Mouse (Mus musculus) v-Abl transformed pro-B cells (cell line): ENCODE measurements around the gene Col2a1.

Source experiments
- in situ Hi-C, 2 experiments: fragments of 400-800 bp; cut with MboI; formaldehyde crosslinking; loops; one replicate each; pipeline ENCODE4 v1.15.1; 2025; ENCODE audit not compliant: unreplicated experiment in 2 of 2

The Col2a1 gene

DNA sequence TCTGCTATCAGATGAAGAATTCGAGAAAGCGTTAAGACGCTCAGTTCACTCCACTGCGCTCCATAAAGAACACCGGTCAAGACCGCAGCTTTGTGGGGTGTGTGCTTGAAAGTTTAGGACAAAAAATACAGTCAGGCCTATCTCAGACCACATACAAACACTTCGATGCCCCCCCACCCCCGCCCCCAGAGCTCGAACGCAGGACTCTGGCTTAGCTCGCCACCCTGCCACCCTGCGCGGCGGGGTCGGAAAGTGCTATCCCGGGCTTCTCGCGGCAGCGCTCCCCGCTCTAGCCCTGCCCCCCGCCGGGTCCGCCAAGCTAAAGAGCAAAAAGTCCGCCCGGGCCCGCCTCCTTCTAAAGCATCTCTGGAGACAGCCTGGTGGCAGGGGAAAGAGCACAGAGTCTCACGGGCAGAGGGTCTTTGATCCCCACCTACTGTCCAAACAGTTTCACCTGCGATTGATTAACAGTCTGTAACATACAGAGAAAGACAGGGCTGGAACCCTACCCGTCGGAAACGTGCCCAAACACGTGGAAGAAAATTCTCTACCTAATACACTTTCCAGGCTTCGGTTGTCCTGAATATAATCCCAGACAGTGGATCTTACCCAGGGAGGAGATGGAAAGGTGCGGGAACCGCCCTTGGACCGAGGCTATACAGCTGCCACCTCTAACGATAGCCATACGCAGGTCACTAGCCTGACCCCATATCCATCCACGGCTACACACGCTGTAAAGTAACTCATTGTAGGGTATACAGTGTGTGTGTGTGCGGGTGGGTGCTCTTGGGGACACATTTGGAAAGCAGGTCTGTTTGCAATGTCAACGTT lies 1.3 kb downstream of the Col2a1 start:
- in situ Hi-C loops: no loop called here

DNA sequence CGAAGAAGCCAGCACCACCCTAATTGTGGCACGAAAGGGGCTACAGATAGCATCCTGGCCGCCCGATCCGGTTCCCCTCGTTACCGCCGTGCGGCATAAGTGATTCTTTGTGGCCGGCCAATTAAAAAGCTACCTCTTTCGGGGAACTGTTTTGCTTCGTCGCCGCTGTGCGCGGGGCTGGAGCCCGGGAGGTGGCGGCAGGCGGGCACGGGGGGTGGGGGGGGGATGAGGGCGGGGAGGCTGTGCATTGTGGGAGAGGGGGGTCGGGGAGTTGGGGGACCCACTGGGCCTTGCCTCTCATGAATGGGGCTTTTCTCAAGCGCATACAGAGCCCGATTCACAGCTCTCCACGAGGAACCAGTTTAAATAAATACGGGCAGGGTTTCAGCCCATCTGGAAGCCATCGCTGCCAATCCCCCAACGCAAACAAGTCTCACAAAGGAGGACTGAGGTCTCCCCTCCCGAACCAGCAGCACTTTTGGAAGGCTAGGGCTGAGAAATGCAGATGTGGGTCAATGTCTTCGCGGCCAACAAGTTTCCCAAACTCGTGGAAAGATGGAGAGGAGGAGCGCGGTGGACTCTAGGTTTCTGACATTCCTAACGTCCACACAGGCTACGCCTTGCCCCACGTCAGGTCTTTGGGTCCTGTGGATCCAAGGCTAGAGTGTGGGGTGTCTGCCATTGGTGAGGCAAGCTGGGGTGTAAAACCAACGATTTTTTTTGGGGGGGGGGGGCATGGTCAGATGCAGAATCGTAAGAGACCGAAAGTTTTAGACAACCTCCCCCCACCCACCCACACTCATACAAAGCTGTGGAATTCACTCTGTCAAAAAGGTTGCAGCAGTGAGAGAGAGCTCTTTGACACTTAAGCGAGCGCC lies 2.1 kb downstream of the Col2a1 start:
- in situ Hi-C loops: no loop called here

DNA sequence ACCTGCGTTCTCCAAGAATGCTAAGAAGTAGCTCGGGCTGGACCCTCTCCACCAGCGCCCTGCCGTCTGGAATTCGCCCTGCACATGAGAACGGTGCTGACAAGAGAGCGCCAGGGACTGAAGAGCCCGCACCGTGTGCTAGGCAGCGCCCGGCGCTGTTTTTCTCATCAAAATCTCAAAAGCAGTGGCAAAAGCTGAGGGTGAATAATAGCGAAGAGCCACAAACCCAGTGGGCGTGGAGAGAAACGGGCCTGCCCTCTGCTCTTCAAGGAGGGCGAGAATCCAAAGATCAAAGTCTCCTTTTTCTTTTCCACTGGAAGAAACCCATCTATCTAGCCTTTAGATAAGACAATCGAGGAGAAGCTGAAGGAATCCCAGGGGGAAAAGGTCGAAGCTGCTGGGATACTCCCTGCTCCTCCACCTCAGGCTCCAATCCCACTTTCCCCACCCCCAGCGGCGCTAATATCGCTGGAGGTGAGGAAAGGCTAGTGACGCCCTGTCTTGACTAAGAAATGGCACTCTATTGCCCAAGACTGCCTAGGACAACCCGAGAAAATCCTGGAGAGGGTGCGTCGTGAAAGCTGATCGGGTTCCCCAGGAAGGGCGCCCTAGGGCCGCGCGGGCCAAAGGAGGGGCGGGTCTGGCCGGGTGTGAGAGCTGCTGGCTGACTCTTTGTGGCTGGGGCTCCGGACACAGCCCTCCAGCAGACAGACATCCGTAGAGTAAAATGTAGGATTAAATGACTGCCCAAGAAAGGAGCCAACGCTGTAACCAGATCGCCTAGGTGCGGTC lies 3.0 kb downstream of the Col2a1 start:
- in situ Hi-C loops: no loop called here

DNA sequence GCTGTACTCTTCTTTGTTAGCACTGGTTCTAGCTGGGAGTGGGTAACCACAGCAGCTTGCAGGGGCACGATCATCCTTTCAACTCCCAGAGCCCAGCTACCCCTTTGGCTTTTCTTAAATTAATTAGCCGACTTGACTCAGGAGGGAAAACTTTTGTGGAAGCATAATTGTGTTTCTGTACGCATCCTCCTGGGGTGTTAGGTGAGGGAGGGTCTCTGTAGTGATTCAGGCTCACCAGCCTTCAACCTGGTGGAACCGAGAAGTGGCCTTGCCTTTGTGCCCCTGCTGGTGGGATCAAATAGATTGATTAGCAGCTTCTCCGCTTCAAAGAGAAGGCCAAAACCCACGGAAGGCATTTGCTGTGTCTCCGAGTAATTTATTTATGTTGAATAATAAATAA lies 4.5 kb downstream of the Col2a1 start:
- in situ Hi-C loops: loop anchor here in 1 of 2 experiments (25.0 kb wide), 1 partner anchor 1512 kb away; no protein-coding TSS in a partner anchor

DNA sequence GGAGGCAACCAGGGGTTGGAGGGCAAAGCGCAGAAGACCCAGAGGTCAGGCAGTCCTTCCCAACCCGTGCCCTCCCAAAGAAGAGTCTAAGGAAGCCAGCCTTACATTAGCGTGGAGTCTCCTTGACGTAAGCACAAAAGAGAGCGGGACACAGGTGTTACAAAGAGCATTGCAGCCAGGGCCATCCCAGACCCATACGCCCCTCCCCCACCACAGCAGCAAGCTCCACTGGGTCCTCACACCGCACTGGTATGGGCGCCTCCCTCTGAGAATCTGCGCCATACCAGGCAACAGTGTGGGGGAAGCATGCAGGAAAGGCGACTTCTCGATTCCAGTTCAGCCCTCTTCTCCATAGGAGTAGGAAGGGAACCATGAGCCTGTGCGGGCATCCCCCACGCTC lies 4.9 kb downstream of the Col2a1 start:
- in situ Hi-C loops: loop anchor here in 1 of 2 experiments (25.0 kb wide), 1 partner anchor 1513 kb away; no protein-coding TSS in a partner anchor

DNA sequence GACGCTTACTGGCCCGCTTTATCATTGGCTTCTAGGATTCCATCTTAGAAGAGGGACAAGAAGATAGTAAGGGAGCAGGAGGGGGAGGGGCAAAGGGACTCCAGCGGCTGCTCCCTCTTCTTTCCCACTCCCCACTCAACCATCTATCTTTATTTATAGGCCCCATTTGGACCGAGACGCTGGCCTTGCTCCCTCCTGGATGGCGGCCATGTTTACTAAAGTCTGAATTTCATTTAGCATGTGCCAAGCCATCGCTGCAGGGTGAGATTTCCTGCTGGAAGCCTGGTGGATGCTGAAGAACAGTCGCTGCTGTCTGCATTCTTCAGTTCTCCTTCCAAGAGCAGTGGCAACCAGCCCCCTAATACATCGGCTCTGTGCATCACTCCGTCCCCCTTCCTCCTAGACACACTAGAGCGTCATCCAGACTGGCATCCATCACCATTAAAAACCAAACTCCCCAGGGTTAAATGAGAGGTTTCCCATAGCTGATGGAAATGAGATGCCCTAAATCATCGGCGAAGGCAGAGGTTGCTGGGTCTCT lies 7.7 kb downstream of the Col2a1 start:
- in situ Hi-C loops: loop anchor here in 1 of 2 experiments (25.0 kb wide), 1 partner anchor 1516 kb away; no protein-coding TSS in a partner anchor

DNA sequence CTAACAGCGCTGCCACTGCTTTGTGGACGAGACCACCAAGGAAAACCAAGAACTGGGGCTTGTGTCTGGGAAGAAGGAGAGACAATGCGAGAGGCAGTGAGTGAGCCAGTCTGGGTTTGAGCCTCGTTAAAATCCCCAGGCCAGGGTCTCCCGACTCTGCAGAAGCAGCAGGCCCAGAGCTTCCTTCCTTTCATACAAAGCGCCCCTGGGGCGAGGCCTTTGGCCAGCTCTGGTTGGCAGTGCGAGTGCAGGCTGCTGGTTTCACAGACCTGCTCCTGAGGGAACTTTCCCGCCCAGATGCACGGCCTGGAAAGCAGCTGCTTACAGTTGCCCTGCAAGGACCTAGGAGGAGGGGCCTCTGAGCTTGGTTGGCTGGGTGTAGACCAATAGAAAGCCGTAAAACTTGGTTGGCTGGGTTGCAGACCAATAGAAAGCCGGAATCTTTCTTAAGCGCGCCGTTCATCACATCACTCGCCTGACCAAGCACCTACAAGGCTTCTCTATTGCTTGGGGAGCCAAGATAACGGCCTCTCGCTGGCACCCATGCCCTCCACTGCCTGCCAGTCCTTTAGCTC lies 11.7 kb downstream of the Col2a1 start:
- in situ Hi-C loops: loop anchor here in 1 of 2 experiments (25.0 kb wide), 1 partner anchor 1520 kb away; no protein-coding TSS in a partner anchor

DNA sequence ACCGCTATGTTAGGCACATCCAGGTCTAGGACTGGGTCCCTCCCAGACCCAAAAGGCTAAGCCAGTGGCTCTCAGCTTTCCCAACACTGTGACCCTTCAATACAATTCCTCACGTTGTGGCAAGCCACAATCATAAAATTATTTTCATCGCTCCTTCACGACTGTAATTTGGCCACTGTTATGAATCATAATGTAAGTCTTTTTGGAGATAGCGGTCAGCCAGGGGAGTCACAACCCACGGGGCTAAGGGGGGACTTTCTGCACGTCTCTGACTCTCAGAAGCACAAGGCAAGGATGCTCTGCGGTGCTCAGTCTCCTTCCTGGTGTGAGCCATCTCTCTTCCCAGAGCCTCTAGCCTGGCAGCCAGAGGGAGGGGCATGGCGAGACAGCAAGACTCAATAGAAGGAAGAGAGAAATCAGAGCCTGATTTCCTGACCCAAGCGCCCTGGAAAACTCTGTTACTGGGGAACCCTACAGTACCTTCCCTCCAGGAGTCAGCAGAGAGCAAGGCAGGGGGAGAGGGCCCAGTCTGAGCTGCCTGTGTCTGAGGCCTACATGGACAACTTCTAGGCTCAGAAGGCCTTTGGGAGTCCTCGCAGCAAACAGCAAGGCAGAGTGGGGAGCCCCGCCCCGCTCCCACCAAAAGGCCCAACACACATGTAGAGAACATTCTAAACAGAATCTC lies 12.3 kb downstream of the Col2a1 start:
- in situ Hi-C loops: loop anchor here in 1 of 2 experiments (25.0 kb wide), 1 partner anchor 1520 kb away; no protein-coding TSS in a partner anchor

DNA sequence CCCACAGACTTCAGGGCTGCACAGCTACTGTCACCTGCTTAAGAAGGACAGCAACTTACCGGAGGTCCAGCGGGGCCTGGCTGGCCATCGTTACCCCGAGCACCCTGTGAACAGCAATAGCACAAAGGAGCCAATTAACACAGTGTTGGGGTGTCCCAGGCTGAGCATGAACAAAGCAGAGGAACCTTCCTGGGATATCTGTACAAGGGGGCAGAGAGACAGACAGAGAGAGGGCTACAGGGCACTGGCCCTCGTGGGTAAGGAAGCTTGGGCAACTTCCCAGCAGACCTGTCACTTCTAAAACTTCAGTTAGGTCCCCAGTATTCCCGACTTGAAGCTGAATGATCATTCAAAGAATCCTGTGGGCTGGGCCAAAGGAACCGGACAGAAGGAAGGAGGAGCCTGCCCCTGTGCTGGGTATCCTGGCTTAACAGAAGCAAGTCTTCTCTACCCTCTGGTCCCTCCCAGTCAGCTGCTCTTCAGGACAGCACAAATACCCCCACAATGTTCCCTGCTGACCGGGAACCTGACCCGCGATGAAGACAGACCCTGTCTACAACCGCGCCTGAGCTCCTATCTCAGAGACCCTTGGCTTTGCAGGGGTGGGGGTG lies 13.1 kb downstream of the Col2a1 start:
- in situ Hi-C loops: loop anchor here in 1 of 2 experiments (25.0 kb wide), 1 partner anchor 1521 kb away; no protein-coding TSS in a partner anchor

DNA sequence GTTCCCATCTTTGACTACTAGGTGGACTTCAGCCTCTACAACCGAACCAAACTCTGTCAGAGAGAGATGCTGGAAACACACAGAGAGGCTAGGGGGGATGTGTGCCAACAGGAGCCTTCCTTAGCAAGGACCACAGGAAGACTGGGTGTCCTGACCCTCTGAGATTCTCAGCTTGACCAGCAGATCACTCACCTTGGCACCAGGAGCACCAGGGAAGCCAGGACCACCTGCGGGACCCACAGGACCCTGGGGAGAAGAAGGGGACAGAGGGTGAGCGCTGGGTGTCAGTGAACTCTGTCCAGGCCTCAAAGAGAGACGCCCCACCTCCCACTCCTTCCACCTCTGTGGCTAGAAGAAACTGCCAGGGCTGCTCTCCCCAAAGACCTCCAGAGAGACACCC lies 13.8 kb downstream of the Col2a1 start:
- in situ Hi-C loops: loop anchor here in 1 of 2 experiments (25.0 kb wide), 1 partner anchor 1522 kb away; no protein-coding TSS in a partner anchor

DNA sequence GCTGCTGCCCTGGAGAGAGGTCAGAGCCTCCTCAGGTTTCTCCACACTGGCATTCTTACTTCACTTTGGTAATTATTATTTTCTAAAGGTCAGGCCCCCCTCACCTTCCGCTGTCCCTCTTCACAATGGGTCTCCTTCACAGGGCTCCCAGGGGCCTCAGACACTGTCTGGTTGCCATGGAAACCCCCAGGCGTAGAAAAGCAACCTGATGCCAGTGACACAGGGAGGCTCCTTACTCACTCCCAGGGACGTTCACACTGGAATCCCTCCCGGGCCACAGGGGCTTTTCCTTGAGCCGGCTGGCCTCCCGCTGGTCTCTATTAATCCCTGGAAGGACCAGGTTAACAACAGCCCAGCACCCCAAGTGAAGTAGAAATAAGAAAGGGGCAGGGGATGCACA lies 14.4 kb downstream of the Col2a1 start:
- in situ Hi-C loops: loop anchor here in 1 of 2 experiments (25.0 kb wide), 1 partner anchor 1522 kb away; no protein-coding TSS in a partner anchor

DNA sequence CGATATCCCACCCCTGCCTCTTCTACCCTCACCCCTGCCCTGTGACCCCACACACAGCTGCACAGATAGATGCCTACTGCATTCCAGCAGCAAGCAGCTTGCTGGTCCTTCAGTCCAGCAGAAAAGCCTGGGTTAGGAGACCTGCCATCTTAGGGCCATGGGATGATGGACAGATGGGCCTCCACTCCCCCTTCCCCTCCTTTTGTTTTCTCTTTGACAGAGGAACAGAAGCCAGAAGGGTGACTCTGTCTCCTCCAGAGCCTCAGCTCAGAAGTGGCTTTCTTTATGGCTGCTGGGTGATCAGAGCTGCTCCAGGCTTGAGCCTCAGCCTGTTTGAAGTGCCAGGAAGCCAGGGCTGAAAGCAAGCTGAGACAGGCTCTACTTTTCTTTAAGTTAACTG lies 15.0 kb downstream of the Col2a1 start:
- in situ Hi-C loops: loop anchor here in 1 of 2 experiments (25.0 kb wide), 1 partner anchor 1523 kb away; no protein-coding TSS in a partner anchor

DNA sequence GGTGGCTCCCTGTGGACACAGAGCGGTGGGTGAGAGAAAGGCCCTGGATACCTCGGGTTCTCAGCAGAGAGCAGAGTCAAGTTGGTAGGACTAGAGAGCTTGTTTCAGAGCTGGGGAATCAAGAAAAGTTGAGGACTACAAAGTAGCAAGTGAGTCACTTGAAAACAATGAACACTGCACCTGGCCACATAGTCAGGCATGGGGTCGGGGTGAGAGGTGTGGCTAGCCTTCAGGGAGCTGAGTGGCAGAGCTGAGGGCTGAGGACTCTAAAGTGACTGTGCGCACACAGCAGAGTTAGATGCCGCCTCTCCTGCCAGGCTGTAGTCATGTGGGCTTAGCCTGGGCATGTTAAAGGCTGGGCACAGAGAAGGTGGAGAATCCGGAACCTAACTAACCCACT lies 22.9 kb downstream of the Col2a1 start:
- in situ Hi-C loops: loop anchor here in 1 of 2 experiments (25.0 kb wide), 1 partner anchor 1531 kb away; no protein-coding TSS in a partner anchor

DNA sequence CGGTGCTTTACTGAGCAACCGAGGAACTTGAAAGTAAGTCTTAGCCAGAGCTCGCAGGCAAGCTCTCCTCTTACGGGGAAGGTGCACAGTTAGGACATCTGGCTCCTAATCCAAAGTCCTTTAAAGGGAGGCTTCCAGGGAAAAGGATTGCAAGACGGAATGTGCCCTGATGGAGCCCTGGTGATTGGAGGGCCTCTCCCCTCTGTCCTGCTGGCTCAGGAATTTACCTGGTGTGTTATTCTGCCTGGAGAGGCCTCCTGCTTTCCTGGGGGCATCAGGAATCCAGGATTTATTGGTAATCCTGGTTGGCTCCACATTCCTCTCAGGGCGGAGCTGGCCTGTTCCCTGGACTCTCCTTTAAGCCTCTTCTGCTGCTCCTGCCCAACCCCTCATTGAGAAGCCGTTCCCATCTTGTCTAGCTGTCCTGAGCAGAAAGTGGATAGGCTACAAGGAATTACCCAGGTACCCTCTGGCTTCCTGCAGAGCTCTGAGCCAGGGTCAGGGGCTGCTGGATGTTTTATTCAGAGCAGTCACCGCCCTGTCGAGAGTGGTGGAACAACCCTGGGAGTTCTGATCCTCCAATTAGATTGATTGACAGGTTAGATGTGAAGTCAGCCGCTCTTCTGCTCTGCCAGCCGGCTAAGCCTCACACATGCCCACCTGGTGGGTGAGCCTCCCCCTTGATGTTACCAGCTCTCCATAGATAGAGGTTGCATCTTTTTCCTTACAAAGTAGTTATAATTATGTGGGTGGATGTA lies 31.1 kb downstream of the Col2a1 start:
- in situ Hi-C loops: loop anchor here (25.0 kb wide), 3 partner anchors 189 to 786 kb away; partner anchors contain the start of genes Asb8 (in 1 of the 2) and Ccdc184 (in 1 of the 2)

DNA sequence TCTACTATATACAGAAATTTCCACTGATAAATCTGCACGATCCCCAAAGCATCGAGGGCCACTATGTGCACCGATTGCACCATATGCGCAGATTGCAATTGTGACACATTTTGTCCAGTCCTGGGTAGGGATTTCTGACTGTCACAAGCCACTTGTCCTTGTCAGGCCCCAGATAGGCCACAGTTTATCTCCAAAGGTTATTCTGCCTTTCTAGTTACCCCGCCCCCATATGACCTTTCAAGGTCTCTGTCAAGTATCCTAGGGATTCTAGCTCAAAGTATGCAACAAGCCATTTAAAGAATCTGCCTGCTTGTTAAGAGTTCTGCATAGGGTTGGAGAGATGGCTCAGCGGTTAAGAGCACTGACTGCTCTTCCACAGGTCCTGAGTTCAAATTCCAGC lies 31.9 kb downstream of the Col2a1 start:
- in situ Hi-C loops: loop anchor here (25.0 kb wide), 3 partner anchors 190 to 785 kb away; partner anchors contain the start of genes Asb8 (in 1 of the 2) and Ccdc184 (in 1 of the 2)

DNA sequence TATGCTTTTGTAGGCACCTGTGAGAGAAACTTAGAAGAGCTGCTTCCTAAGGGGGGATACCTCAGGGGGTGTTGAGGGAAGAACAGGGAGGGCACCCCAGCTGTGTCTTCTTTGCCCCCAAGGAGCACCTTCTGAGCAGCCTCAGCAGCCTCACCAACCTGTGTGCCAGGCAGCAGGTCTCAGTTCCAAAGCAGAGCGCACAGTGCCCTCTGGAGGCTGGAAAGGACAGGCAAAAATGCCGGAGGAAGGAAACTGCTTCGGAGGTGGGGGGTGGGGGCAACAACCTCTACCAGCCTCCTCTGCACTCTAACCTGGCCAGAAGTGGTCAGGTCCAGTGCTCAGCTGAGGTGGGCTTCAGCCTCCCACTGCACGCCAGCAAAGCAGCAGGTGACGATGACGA lies 34.2 kb downstream of the Col2a1 start:
- in situ Hi-C loops: loop anchor here (25.0 kb wide), 3 partner anchors 192 to 783 kb away; partner anchors contain the start of genes Asb8 (in 1 of the 2) and Ccdc184 (in 1 of the 2)
